Mouse (Mus musculus): ENCODE measurements around the gene Ctbp2. TPM values are rescaled to one million over a fixed set of nuclear protein-coding genes. Genes with fewer than 3 reads are reported as not detected.

The Ctbp2 gene
- total and polyA plus RNA-seq, 3 experiments: 55.8 to 132 (median 84.5) TPM

DNA sequence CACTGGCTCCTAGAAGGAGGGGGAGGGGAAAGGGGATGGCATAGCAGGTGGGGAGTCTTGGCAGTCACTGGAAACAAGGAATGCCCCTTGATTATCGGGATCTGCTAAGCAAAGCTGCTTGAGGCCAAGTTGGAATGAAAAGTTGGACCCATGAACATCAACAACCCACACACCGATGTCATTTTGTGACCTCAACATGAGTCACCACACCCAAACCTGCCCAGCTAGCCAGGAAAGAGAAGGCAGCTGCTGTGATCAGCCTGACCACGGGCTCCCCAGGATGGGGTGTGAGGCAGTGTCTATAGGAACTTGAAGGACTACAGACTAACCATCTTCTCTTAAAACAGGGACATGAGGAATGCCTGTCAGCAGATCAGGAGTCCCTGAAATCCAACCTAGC lies 38.7 kb downstream of the Ctbp2 start:
- DNase-seq (ENCODE audit: low spot score) (no peak), ATAC-seq (ENCODE audit: extremely low read depth, insufficient number of reproducible peaks, low FRiP score, poor library complexity, severe bottlenecking) (no peak)
- H3K4me1 ChIP-seq (ENCODE audit: insufficient read depth, low read depth, low read length): peaks cover 8% of the 10 kb centered on the region; the same call in 1 of the 2 replicates
- H3K9me3 ChIP-seq (replicated peaks): no peaks in the 10 kb centered on the region
- H3K36me3 ChIP-seq (replicated peaks): peaks cover 84% of the 10 kb centered on the region
- H3K27me3 ChIP-seq (ENCODE audit: insufficient read depth, low read length): no peaks in the 10 kb centered on the region
- TF ChIP-seq POLR2AphosphoS5 (IDR thresholded peaks at IDR 0.05; ENCODE audit: insufficient replicate concordance, low read depth, low read length): no peak
- no peak for TF ChIP-seq TAL1 (conservative IDR thresholded peaks at IDR 0.05; ENCODE audit: low read depth, low read length)
- no peak for TF ChIP-seq GATA1 (IDR thresholded peaks at IDR 0.05; ENCODE audit: borderline replicate concordance, low read length)
- no peak for TF ChIP-seq CTCF (IDR thresholded peaks at IDR 0.05; ENCODE audit: low read depth, low read length)
- TF ChIP-seq GATA2 (IDR thresholded peaks at IDR 0.05; ENCODE audit: borderline replicate concordance, low read depth, low read length): no peak
- no peak overlapping the region for H3K4me3 ChIP-seq (ENCODE audit: low read depth, low read length)

DNA sequence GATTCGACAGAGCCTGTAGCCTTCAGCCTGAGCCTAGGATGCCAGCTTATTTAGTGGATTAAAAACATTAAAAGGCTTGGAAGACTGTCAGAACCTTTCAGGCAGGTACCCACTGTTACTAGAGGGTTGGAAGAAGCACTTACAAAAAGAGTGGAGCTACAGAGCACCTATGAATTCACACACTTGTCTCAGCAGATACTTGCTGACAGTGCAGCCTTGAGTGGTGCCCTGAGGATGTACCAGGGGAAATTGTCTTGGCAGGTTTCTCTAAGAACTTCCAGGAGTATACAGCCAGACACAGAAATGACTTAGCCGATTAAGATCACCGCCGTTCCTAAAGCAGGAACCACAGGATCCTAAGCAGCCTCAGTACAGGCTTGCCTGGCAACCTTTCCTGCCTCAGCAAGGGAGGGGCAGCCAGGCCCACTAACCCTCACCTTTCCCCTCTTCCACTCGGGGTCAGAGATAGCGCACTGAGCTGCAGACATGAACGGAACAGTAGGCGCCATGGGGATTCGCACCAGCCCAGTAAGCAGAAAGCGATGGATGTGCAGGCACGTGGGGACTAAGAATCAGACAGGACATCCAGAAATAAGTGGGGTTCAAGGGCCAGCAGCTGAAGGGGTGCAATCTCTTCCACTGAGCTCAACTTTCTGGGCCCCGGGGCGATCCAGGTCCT lies 40.1 kb downstream of the Ctbp2 start:
- no peaks in the 10 kb centered on the region for H3K27me3 ChIP-seq (ENCODE audit: insufficient read depth, low read length)
- DNase-seq (ENCODE audit: low spot score) (no peak), ATAC-seq (ENCODE audit: extremely low read depth, insufficient number of reproducible peaks, low FRiP score, poor library complexity, severe bottlenecking) (no peak)
- peaks cover 91% of the 10 kb centered on the region for H3K36me3 ChIP-seq (replicated peaks)
- no peak overlapping the region for H3K4me3 ChIP-seq (ENCODE audit: low read depth, low read length)
- TF ChIP-seq TAL1 (conservative IDR thresholded peaks at IDR 0.05; ENCODE audit: low read depth, low read length) (no peak), POLR2AphosphoS5 (IDR thresholded peaks at IDR 0.05; ENCODE audit: insufficient replicate concordance, low read depth, low read length) (no peak), GATA1 (IDR thresholded peaks at IDR 0.05; ENCODE audit: borderline replicate concordance, low read length) (no peak), CTCF (IDR thresholded peaks at IDR 0.05; ENCODE audit: low read depth, low read length) (no peak), GATA2 (IDR thresholded peaks at IDR 0.05; ENCODE audit: borderline replicate concordance, low read depth, low read length) (no peak)
- no peaks in the 10 kb centered on the region for H3K9me3 ChIP-seq (replicated peaks)
- H3K4me1 ChIP-seq (ENCODE audit: insufficient read depth, low read depth, low read length): 0 out of 2 replicates have a peak, but pooled peaks cover 8% of the 10 kb centered on the region

DNA sequence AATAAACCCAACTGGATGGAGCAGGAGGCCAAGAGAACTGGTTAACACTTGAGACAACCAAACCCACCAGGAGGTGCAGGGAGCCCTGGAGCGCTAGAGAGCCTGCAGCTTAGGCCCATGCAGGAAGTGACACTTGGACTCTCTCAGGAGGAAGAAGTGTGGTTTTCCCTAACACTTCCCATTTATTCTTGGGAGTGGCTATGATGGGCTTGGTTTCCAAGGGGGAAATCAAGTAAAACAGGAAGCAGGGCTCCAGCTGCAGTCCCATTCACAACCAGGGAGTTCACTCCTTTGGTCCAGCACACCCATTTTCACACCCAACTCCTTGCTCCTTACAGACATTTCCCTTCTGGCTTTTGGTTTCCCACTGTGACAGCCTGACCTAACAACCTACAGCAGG lies 45.2 kb downstream of the Ctbp2 start:
- ATAC-seq (ENCODE audit: extremely low read depth, insufficient number of reproducible peaks, low FRiP score, poor library complexity, severe bottlenecking) (no peak), DNase-seq (ENCODE audit: low spot score) (no peak)
- H3K27me3 ChIP-seq (ENCODE audit: insufficient read depth, low read length): no peaks in the 10 kb centered on the region
- H3K4me1 ChIP-seq (ENCODE audit: insufficient read depth, low read depth, low read length): no peaks in the 10 kb centered on the region
- peaks cover 97% of the 10 kb centered on the region for H3K36me3 ChIP-seq (replicated peaks)
- H3K9me3 ChIP-seq (replicated peaks): no peaks in the 10 kb centered on the region
- no peak overlapping the region for H3K4me3 ChIP-seq (ENCODE audit: low read depth, low read length)
- no peak for TF ChIP-seq POLR2AphosphoS5 (IDR thresholded peaks at IDR 0.05; ENCODE audit: insufficient replicate concordance, low read depth, low read length)
- TF ChIP-seq GATA1 (IDR thresholded peaks at IDR 0.05; ENCODE audit: borderline replicate concordance, low read length): no peak
- TF ChIP-seq GATA2 (IDR thresholded peaks at IDR 0.05; ENCODE audit: borderline replicate concordance, low read depth, low read length): no peak
- TF ChIP-seq TAL1 (conservative IDR thresholded peaks at IDR 0.05; ENCODE audit: low read depth, low read length): no peak
- TF ChIP-seq CTCF (IDR thresholded peaks at IDR 0.05; ENCODE audit: low read depth, low read length): no peak

DNA sequence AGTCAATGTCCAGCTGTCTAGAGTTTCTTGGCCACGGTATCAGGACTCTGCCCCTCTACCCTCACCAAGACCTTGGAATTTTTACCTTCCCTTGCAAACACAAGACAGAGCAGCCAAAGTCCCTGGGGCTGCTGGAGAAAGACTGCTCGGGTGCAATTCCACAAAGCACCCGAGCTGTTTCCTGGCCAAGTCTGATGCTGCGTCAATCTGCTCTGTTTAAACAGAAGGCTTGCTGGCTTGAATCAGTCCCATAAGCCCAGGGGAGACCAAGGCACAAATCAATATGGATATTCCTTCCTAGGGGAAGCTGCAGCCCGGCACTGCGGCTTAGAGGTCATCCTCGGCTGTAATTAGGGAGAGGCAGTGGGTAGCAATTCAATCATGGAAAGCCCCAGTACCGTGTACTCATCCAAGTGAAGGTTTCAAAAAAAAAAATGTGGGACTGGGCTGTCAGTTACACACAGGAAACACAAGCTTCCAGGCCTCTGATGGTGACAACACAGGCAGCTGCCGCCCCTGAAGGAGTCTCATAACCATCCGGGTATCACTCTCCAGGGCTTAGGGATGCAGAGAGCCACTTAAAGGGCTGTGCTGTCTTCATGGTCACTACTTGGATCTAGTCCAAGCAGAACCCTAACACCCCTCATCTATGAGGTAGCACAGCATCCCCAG lies 49.6 kb downstream of the Ctbp2 start:
- ATAC-seq (ENCODE audit: extremely low read depth, insufficient number of reproducible peaks, low FRiP score, poor library complexity, severe bottlenecking) (no peak; the same call in 1 of the 2 replicates), DNase-seq (ENCODE audit: low spot score) (no peak)
- Histone ChIP-seq H3K4me3 (ENCODE audit: low read depth, low read length) (no peak overlapping the region), H3K9me3 (replicated peaks) (no peaks in the 10 kb centered on the region), H3K4me1 (ENCODE audit: insufficient read depth, low read depth, low read length) (peaks cover under 1% of the 10 kb centered on the region; the same call in 1 of the 2 replicates), H3K36me3 (replicated peaks) (peaks cover 93% of the 10 kb centered on the region), H3K27me3 (ENCODE audit: insufficient read depth, low read length) (no peaks in the 10 kb centered on the region)
- TF ChIP-seq CTCF (IDR thresholded peaks at IDR 0.05; ENCODE audit: low read depth, low read length): no peak
- no peak for TF ChIP-seq GATA2 (IDR thresholded peaks at IDR 0.05; ENCODE audit: borderline replicate concordance, low read depth, low read length)
- no peak for TF ChIP-seq GATA1 (IDR thresholded peaks at IDR 0.05; ENCODE audit: borderline replicate concordance, low read length)
- TF ChIP-seq POLR2AphosphoS5 (IDR thresholded peaks at IDR 0.05; ENCODE audit: insufficient replicate concordance, low read depth, low read length): no peak
- TF ChIP-seq TAL1 (conservative IDR thresholded peaks at IDR 0.05; ENCODE audit: low read depth, low read length): no peak

DNA sequence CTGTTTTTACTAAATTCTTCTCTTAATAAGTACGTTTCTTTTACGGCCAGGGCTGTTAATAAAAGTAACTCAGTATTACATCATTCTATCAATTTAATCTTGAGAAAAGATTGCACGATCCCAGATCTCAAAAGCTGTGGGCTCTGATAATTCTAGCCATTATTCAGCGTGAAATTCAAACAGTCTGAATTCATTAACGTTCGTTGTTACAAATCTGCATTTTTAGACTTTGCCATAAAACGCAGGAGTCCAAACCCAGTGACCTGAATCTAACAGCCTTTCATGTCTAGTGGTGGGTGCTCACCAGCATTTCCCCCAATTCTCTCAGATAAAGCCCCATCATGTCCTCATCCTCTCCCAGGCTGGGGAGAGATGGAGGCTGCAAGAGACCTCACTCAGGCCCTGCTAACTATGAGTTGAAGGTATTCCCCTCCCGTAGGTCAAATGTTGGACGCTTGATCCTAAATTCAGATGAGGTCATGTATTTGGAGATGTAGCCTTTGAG lies 51.0 kb downstream of the Ctbp2 start:
- peaks cover 3% of the 10 kb centered on the region; the same call in 1 of the 2 replicates for H3K4me1 ChIP-seq (ENCODE audit: insufficient read depth, low read depth, low read length)
- no peak for ATAC-seq (ENCODE audit: extremely low read depth, insufficient number of reproducible peaks, low FRiP score, poor library complexity, severe bottlenecking)
- no peaks in the 10 kb centered on the region for H3K27me3 ChIP-seq (ENCODE audit: insufficient read depth, low read length)
- DNase-seq (ENCODE audit: low spot score): no peak
- TF ChIP-seq CTCF (IDR thresholded peaks at IDR 0.05; ENCODE audit: low read depth, low read length) (no peak), POLR2AphosphoS5 (IDR thresholded peaks at IDR 0.05; ENCODE audit: insufficient replicate concordance, low read depth, low read length) (no peak), GATA2 (IDR thresholded peaks at IDR 0.05; ENCODE audit: borderline replicate concordance, low read depth, low read length) (no peak)
- H3K36me3 ChIP-seq (replicated peaks): peaks cover 93% of the 10 kb centered on the region
- no peak overlapping the region for H3K4me3 ChIP-seq (ENCODE audit: low read depth, low read length)
- no peaks in the 10 kb centered on the region for H3K9me3 ChIP-seq (replicated peaks)

DNA sequence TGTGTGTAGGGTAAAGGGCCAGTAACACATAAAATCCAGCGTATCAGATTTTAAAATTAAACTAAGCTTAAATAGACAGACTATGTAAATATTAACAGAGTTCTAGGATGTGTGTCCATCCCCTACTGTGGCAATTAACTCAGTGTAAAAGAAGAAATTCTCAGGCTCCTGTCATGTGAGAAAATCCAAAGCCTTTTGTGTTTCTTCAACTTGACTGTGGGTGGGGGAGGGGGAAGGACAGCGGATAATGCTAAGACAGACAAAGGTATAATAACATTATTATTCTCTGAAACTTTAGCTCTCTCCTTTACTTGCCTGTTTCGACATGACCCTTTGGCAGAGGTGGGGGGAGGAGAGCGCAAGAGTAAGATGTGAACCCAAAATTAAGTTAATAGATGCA lies 51.6 kb downstream of the Ctbp2 start:
- DNase-seq (ENCODE audit: low spot score) (no peak), ATAC-seq (ENCODE audit: extremely low read depth, insufficient number of reproducible peaks, low FRiP score, poor library complexity, severe bottlenecking) (no peak)
- TF ChIP-seq TAL1 (conservative IDR thresholded peaks at IDR 0.05; ENCODE audit: low read depth, low read length) (no peak), POLR2AphosphoS5 (IDR thresholded peaks at IDR 0.05; ENCODE audit: insufficient replicate concordance, low read depth, low read length) (no peak), GATA1 (IDR thresholded peaks at IDR 0.05; ENCODE audit: borderline replicate concordance, low read length) (no peak), CTCF (IDR thresholded peaks at IDR 0.05; ENCODE audit: low read depth, low read length) (no peak), GATA2 (IDR thresholded peaks at IDR 0.05; ENCODE audit: borderline replicate concordance, low read depth, low read length) (no peak)
- Histone ChIP-seq H3K9me3 (replicated peaks) (no peaks in the 10 kb centered on the region), H3K36me3 (replicated peaks) (peaks cover 93% of the 10 kb centered on the region), H3K4me3 (ENCODE audit: low read depth, low read length) (no peak overlapping the region), H3K27me3 (ENCODE audit: insufficient read depth, low read length) (no peaks in the 10 kb centered on the region), H3K4me1 (ENCODE audit: insufficient read depth, low read depth, low read length) (peaks cover 3% of the 10 kb centered on the region; the same call in 1 of the 2 replicates)

Measured in G1E (cell line).